Mouse (Mus musculus) liver, postnatal 0 days (tissue): ENCODE results near the gene Il6. TPM values are rescaled to one million over a fixed set of nuclear protein-coding genes. Genes with fewer than 3 reads are reported as not detected.
"Not testable (repeated sequence)": the region's sequence is repeated elsewhere in the genome, so short reads cannot be mapped to it uniquely, and the experiment has no call there.

ENCODE experiments used
- ATAC-seq: fragments of 200-750 bp; cut with Nextera tagmentation; 2 replicates; pipeline ENCODE4 v1.8.0; 2017; ENCODE audit warnings: mild to moderate bottlenecking, moderate library complexity
- DNase-seq: peaks from one replicate; pipeline ENCODE4 v3.0.0-alpha.2; 2016
- H3K27ac ChIP-seq: fragments of 300-500 bp; sonication (generic); 2 replicates; pipeline ENCODE4 v1.5.1; 2014; ENCODE audit warnings: antibody characterized with exemption, moderate library complexity, mild to moderate bottlenecking, low read depth
- H3K27me3 ChIP-seq: fragments of 300-500 bp; sonication (generic); 2 replicates; pipeline ENCODE4 v1.6.1; 2014; ENCODE audit warnings: low read length, control low read depth, mixed read lengths; ENCODE audit not compliant: insufficient read depth
- H3K36me3 ChIP-seq: fragments of 300-500 bp; sonication (generic); replicated peaks from 2 replicates; pipeline ENCODE4 v1.6.1; 2014; ENCODE audit warnings: mild to moderate bottlenecking, control low read depth, low read length, moderate library complexity, mixed read lengths; ENCODE audit not compliant: insufficient read depth
- H3K4me1 ChIP-seq: fragments of 300-500 bp; sonication (generic); 2 replicates; pipeline ENCODE4 v1.6.1; 2014; ENCODE audit warnings: antibody characterized with exemption, mild to moderate bottlenecking, control low read depth; ENCODE audit not compliant: insufficient read depth
- H3K4me2 ChIP-seq: fragments of 300-500 bp; sonication (generic); 2 replicates; pipeline ENCODE4 v1.6.1; 2014; ENCODE audit warnings: low read depth, mild to moderate bottlenecking, low read length, moderate library complexity, mixed read lengths
- H3K4me3 ChIP-seq: fragments of 300-500 bp; sonication (generic); 2 replicates; pipeline ENCODE4 v1.5.1; 2014; ENCODE audit warnings: low read depth, low read length
- H3K9ac ChIP-seq: fragments of 300-500 bp; sonication (generic); replicated peaks from 2 replicates; pipeline ENCODE4 v1.6.1; 2014; ENCODE audit warnings: mild to moderate bottlenecking, moderate library complexity
- H3K9me3 ChIP-seq: fragments of 300-500 bp; sonication (generic); 2 replicates; pipeline ENCODE4 v1.6.1; 2016; ENCODE audit warnings: mild to moderate bottlenecking, control low read depth, low read length, mixed read lengths
- CTCF ChIP-seq: sonication (generic); IDR thresholded peaks from 2 replicates; pipeline ENCODE4 v1.5.1; 2016; ENCODE audit warnings: antibody characterized with exemption, low read depth
- EP300 ChIP-seq: IDR thresholded peaks from 2 replicates; pipeline ENCODE4 v1.6.1; 2016; ENCODE audit warnings: antibody characterized with exemption, low read depth, mild to moderate bottlenecking
- WGBS: fragments of 180-500 bp; shearing (Covaris S2); extraction: QIAGEN DNeasy Blood & Tissue Kit; methylation state at CpG from one replicate; pipeline ENCODE4 v1.1.7; 2014; ENCODE audit not compliant: insufficient replicate concordance; 5-methylcytosine and 5-hydroxymethylcytosine counted together
- polyA plus RNA-seq: library from polyadenylated mRNA; unstranded; fragments of >200 nt; fragmentation: Nextera tagmentation; extraction: Ambion mirVana; gene quantifications from 2 replicates; pipeline ENCODE4 v1.2.1, GENCODE M21; 2015

Gene Il6
- polyA plus RNA-seq, 1 experiment from 2014 or later, result 0.33 TPM

- no peaks in the 10 kb centered on the region for H3K9me3 ChIP-seq
- H3K27ac ChIP-seq, result no peak overlapping the region
- H3K36me3 ChIP-seq, result peaks cover 21% of the 10 kb centered on the region
- WGBS, result 90% methylated on average over 6 of the region's 6 CpGs
- no peak overlapping the region for H3K9ac ChIP-seq
- no peaks in the 10 kb centered on the region for H3K27me3 ChIP-seq
- TF ChIP-seq EP300, result no peak
- DNase-seq, result no peak
- ATAC-seq, result no peak
- no peak overlapping the region for H3K4me2 ChIP-seq
- H3K4me3 ChIP-seq, result no peak overlapping the region
- no peaks in the 10 kb centered on the region for H3K4me1 ChIP-seq
Measured at GRCm38 (mm10) chr5:30058216-30058731, 45.4 kb downstream of the Il6 start.

GRCm38 (mm10) chr5:30059607-30060006, 46.7 kb downstream of the Il6 start:
- H3K9me3 ChIP-seq, H3K4me2 ChIP-seq, DNase-seq, ATAC-seq, H3K4me1 ChIP-seq, H3K27me3 ChIP-seq, H3K9ac ChIP-seq, H3K4me3 ChIP-seq, H3K27ac ChIP-seq: not testable (repeated sequence)
- WGBS, result 83% methylated on average over 5 of the region's 5 CpGs
- H3K36me3 ChIP-seq, result peaks cover 32% of the 10 kb centered on the region

- WGBS, result 80% methylated on average over 6 of the region's 6 CpGs
- ATAC-seq, result no peak
- no peak overlapping the region for H3K9ac ChIP-seq
- TF ChIP-seq CTCF, result no peak
- TF ChIP-seq EP300, result no peak
- H3K4me2 ChIP-seq, result no peak overlapping the region
- DNase-seq, result no peak
- no peak overlapping the region for H3K27ac ChIP-seq
- no peaks in the 10 kb centered on the region for H3K9me3 ChIP-seq
- H3K36me3 ChIP-seq, result peaks cover 67% of the 10 kb centered on the region
- H3K4me3 ChIP-seq, result no peak overlapping the region
- H3K4me1 ChIP-seq, result peaks cover 9% of the 10 kb centered on the region
- H3K27me3 ChIP-seq, result no peaks in the 10 kb centered on the region
Measured at GRCm38 (mm10) chr5:30067726-30068125, 54.8 kb downstream of the Il6 start.

Other genes starting within 250 kb of the Il6 start
- 84.6 and 101 TPM in 2 replicates for gene Tyms, start 60.5 kb downstream of the Il6 start, polyA plus RNA-seq
- 0.02 TPM in 1 of 2 replicates, not detected in the other for gene Garem2, start 92.0 kb downstream of the Il6 start, polyA plus RNA-seq
- gene 3110082J24Rik, start 93.0 kb downstream of the Il6 start, polyA plus RNA-seq, result not detected in 2 replicates
- 224 and 228 TPM in 2 replicates for gene Hadha, start 142.0 kb downstream of the Il6 start, polyA plus RNA-seq
- 421 and 447 TPM in 2 replicates for gene Hadhb, start 142.1 kb downstream of the Il6 start, polyA plus RNA-seq
- not detected in 2 replicates for gene Adgrf3, start 192.6 kb downstream of the Il6 start, polyA plus RNA-seq
- 9.3 and 9.8 TPM in 2 replicates for gene Selenoi, start 219.5 kb downstream of the Il6 start, polyA plus RNA-seq